ENCODE assay signal across 15 mouse cellular contexts in genomic region chr5:77181508-77181907, GRCm38 (mm10). TPM values are rescaled to one million over a fixed set of nuclear protein-coding genes. Genes with fewer than 3 reads are reported as not detected.
DNase-seq lines count a peak whose midpoint lies in the region; ATAC-seq and TF ChIP-seq lines count a peak whose summit lies in the region.
"Had no signal": no experiment of that assay in that cellular context is flagged by ENCODE, and none has a peak within 500 bp of the region (broad histone marks: within the 10 kb centered on the region; RNA-seq: fewer than 3 reads in every experiment).

No protein-coding gene starts in this region.

- no peaks in the 10 kb centered on the region for H3K27me3 ChIP-seq in embryonic facial prominence, embryonic 15.5 days
- H3K27me3 ChIP-seq in heart, embryonic 15.5 days: no peaks in the 10 kb centered on the region
- H3K27me3 ChIP-seq in kidney, adult 2 months (replicated peaks; ENCODE audit: control insufficient read depth, insufficient read depth, low read length): no peaks in the 10 kb centered on the region
- H3K27me3 ChIP-seq: heart, embryonic 13.5 days; liver, embryonic 13.5 days; midbrain, embryonic 12.5 days had no signal

- no peak for DNase-seq in frontal cortex, postnatal 14 days (ENCODE audit: low spot score in 2 of 2)
- DNase-seq in skeletal muscle tissue, adult 2 months (ENCODE audit: low read depth, low spot score): peak; percentile 87
- no peak for DNase-seq in kidney, adult 2 months
- DNase-seq in T-cell, adult 2 months (ENCODE audit: low spot score): no peak
- DNase-seq: cerebellum, adult 11-12 months; kidney, postnatal 4 days; liver, embryonic 13.5 days; right cerebral cortex, postnatal 4 days had no signal

- H3K27ac ChIP-seq in embryonic facial prominence, embryonic 15.5 days (replicated peaks): no peak overlapping the region
- H3K27ac ChIP-seq in heart, embryonic 15.5 days: no peak overlapping the region
- H3K27ac ChIP-seq in kidney, adult 2 months (ENCODE audit: insufficient read depth, low read depth, low read length): no peak overlapping the region
- H3K27ac ChIP-seq: heart, embryonic 13.5 days; liver, embryonic 13.5 days; midbrain, embryonic 12.5 days had no signal

- 0 out of 2 replicates have a peak, but pooled peaks have one; percentile 47 for ATAC-seq in frontal cortex, adult (ENCODE audit: low TSS enrichment)
- ATAC-seq in embryonic facial prominence, embryonic 15.5 days (ENCODE audit: insufficient number of reproducible peaks, low FRiP score, low TSS enrichment, low read depth): peak; percentile 69
- peak; percentile 18; the same call in 1 of the 2 replicates for ATAC-seq in heart, embryonic 15.5 days (replicated peaks; ENCODE audit: insufficient number of reproducible peaks, insufficient read depth, low FRiP score, low read depth)
- no peak for ATAC-seq in granulocyte monocyte progenitor cell, adult 5-6 weeks (replicated peaks; ENCODE audit: poor library complexity, severe bottlenecking)

- no peak overlapping the region for H3K9ac ChIP-seq in embryonic facial prominence, embryonic 15.5 days
- H3K9ac ChIP-seq in heart, embryonic 15.5 days: no peak overlapping the region
- H3K9ac ChIP-seq: heart, embryonic 13.5 days; liver, embryonic 13.5 days; midbrain, embryonic 12.5 days had no signal

- no peak for TF ChIP-seq POLR2A in kidney, adult 2 months (IDR thresholded peaks at IDR 0.05; ENCODE audit: low read depth, low read length)

- H3K36me3 ChIP-seq in embryonic facial prominence, embryonic 15.5 days: no peaks in the 10 kb centered on the region
- H3K36me3 ChIP-seq in heart, embryonic 15.5 days: no peaks in the 10 kb centered on the region
- no peaks in the 10 kb centered on the region for H3K36me3 ChIP-seq in kidney, adult 2 months (ENCODE audit: control insufficient read depth, insufficient read depth, low read length)
- H3K36me3 ChIP-seq: heart, embryonic 13.5 days; liver, embryonic 13.5 days; midbrain, embryonic 12.5 days had no signal

- H3K4me3 ChIP-seq in embryonic facial prominence, embryonic 15.5 days (replicated peaks): no peak overlapping the region
- no peak overlapping the region for H3K4me3 ChIP-seq in heart, embryonic 15.5 days
- no peak overlapping the region for H3K4me3 ChIP-seq in kidney, adult 2 months (ENCODE audit: insufficient read depth, low read depth, low read length)
- H3K4me3 ChIP-seq: heart, embryonic 13.5 days; liver, embryonic 13.5 days; midbrain, embryonic 12.5 days had no signal

- no peak for TF ChIP-seq CTCF in kidney, adult 2 months (conservative IDR thresholded peaks at IDR 0.05; ENCODE audit: insufficient read depth, insufficient read length, low read depth, low read length)

- H3K4me2 ChIP-seq in embryonic facial prominence, embryonic 15.5 days (replicated peaks): no peak overlapping the region
- H3K4me2 ChIP-seq in heart, embryonic 15.5 days: no peak overlapping the region
- H3K4me2 ChIP-seq: heart, embryonic 13.5 days; liver, embryonic 13.5 days; midbrain, embryonic 12.5 days had no signal

- H3K4me1 ChIP-seq in embryonic facial prominence, embryonic 15.5 days: peaks cover 7% of the 10 kb centered on the region; the same call in 1 of the 2 replicates
- H3K4me1 ChIP-seq in heart, embryonic 15.5 days (replicated peaks): peaks cover 7% of the 10 kb centered on the region
- no peaks in the 10 kb centered on the region for H3K4me1 ChIP-seq in kidney, adult 2 months (ENCODE audit: control insufficient read depth, insufficient read depth, low read length)
- H3K4me1 ChIP-seq: liver, embryonic 13.5 days; midbrain, embryonic 12.5 days had no signal

- 61% methylated on average over 7 of the region's 7 CpGs for WGBS in embryonic facial prominence, embryonic 15.5 days
- 67% methylated on average over 7 of the region's 7 CpGs for WGBS in heart, embryonic 15.5 days
- 81% methylated on average over 7 of the region's 7 CpGs for WGBS in kidney, adult 2 months

- no peaks in the 10 kb centered on the region for H3K9me3 ChIP-seq in embryonic facial prominence, embryonic 15.5 days (replicated peaks)
- H3K9me3 ChIP-seq in heart, embryonic 15.5 days (replicated peaks): no peaks in the 10 kb centered on the region
- H3K9me3 ChIP-seq: heart, embryonic 13.5 days; liver, embryonic 13.5 days; midbrain, embryonic 12.5 days had no signal

RNA-seq across cellular contexts. Expression of gene Spink2, which starts 29.8 kb away (rescaled TPM):
- 1.6 and 2.0 TPM in 2 replicates for polyA plus RNA-seq in embryonic facial prominence, embryonic 15.5 days (2015; fragmentation: Nextera tagmentation; extraction: Ambion mirVana)
- polyA plus RNA-seq in heart, embryonic 15.5 days (2015; fragmentation: Nextera tagmentation; extraction: Ambion mirVana): 3.0 and 3.7 TPM in 2 replicates
- polyA plus RNA-seq in kidney, adult 2 months (2012; rRNA removed): 0.23 and 0.68 TPM in 2 replicates
- total RNA-seq in granulocyte monocyte progenitor cell, adult 5-6 weeks (2014; fragmentation: Nextera tagmentation): not detected in 2 replicates
- not detected in 2 replicates for total RNA-seq in granulocyte monocyte progenitor cell, adult 5-6 weeks (2017)
- total RNA-seq: left cerebral cortex, adult 8-10 months had no signal
- polyA plus RNA-seq: midbrain, embryonic 12.5 days had no signal
